Mouse (Mus musculus) lung, adult 2 months (tissue): ENCODE measurements at regions not wholly inside any gene's neighbourhood (a gene's known extent, or its start where the extent isn't known, plus 50 kb on each side); places are given as distances from the start of the nearest gene placed in this dataset.

Experiments used
- CTCF ChIP-seq: fragments of 200-500 bp; IDR thresholded peaks from 2 replicates; pipeline ENCODE4 v1.5.1; 2011; ENCODE audit warnings: mild to moderate bottlenecking, low read length, control low read depth; ENCODE audit not compliant: insufficient read depth
- POLR2A ChIP-seq: fragments of 200-500 bp; IDR thresholded peaks from 2 replicates; pipeline ENCODE4 v1.6.1; 2011; ENCODE audit warnings: low read depth, mild to moderate bottlenecking, control low read depth, low read length, borderline replicate concordance; ENCODE audit errors: extremely low read depth

- TF ChIP-seq POLR2A: no peak
- no peak for TF ChIP-seq CTCF
These were observed 402.9 kb upstream of the Kif18a start for GRCm38 (mm10) chr2:108877676-108878075.
